Mouse (Mus musculus): Measurements from ENCODE around the gene Tceal5. TPM values are rescaled to one million over a fixed set of nuclear protein-coding genes. Genes with fewer than 3 reads are reported as not detected.
A peak's percentile ranks its signal among the peaks of the same experiment; 100 is the strongest.
"Not testable (repeated sequence)": the region's sequence is repeated elsewhere in the genome, so short reads cannot be mapped to it uniquely, and the experiment has no call there.

The Tceal5 gene
- not detected for polyA plus RNA-seq (2017; shearing (Covaris generic))

DNA sequence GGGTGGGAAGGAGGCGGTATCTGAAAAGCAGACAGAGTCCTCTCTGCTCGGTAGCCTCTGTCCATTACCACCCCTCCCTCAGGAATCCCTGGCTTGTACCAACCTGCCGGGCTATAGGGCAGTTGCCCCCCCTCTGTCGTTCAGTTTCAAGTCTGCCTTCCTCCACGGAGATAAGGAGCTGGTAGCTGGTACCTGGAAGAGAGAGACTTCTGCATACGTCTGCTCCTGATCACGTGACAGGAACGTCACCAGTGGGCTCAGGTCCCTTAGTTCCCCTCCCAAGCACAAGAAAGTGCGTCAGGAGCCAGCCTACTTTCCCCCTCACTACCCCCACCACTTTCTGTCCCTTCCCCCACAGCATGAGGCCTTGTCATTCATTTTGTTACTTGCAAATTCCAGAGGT is at the start of gene Tceal5:
TSS of gene Tceal5 (minus strand) at position 213 of the 403 bp plus-strand sequence.
- no peak for ATAC-seq

DNA sequence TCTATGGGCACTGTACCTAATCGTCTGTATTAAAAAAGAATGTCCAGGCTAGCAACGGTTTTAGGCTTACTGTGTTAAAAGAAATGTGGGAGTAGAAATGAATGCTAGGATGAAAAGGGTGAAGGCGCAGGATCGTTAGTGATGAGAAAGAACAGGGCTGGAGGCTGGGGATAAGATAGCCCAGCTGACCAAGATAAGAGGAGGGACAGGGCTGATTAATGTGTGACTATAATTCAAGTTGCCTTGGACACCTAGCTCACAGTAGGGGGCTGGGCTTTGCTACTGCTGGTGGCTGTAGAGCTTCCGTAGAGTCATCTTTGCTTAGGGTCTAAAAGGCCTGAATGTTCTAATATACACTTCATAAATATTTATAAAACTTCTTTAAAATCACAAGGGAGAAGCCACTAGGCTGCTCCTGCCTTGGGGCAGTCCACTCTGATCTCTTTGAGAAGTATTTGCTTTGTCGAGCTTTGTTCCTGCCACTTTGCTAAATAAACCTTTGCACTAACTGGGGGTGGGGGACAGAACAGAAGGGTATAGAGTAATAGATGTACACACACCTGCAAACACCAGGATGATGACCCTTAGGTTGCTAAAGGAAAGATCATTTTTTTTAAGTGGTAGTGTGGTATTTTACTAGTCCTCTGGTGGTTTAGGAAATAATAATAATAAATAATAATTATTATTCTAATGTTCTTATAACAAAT is 48.5 kb upstream of the Tceal5 start:
- ATAC-seq: no peak

DNA sequence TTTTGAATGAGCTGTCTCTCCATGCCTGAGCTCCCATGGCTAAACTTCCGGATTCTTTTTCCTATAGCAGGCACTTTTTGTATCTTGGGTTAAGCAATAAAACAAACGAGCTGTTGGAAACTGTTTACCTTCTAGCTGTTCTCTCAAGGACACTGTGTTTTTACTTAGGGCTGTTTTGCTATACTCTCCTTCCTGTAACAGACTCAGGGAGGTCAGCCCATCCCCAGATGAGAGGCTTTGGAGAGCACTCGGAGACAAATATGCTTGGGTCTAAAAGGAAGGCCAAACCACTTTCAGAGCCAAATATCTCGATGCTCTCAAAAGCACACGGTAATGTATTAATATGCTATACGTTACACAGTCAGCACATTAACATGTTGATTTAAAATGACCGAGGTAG is 46.0 kb upstream of the Tceal5 start:
- no peak for ATAC-seq

DNA sequence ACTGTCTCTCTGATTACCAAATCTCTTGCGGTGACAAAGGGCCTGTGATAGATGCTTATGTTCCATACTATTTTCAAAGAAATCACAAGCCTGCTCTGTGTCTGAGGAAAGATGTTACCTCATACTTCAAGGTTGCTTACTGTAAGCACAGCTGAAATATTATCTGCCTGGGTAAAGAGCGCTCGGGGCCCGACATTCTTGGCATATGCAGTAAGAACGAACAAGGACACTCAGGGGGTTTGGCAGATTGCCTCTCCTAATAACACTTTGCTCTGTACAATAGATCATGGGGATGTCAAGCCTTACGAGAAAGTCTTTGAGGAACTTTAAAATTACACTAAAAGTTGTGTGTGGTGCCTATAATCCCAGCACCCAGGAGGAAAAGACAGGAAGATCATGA is 45.1 kb upstream of the Tceal5 start:
- no peak for ATAC-seq

DNA sequence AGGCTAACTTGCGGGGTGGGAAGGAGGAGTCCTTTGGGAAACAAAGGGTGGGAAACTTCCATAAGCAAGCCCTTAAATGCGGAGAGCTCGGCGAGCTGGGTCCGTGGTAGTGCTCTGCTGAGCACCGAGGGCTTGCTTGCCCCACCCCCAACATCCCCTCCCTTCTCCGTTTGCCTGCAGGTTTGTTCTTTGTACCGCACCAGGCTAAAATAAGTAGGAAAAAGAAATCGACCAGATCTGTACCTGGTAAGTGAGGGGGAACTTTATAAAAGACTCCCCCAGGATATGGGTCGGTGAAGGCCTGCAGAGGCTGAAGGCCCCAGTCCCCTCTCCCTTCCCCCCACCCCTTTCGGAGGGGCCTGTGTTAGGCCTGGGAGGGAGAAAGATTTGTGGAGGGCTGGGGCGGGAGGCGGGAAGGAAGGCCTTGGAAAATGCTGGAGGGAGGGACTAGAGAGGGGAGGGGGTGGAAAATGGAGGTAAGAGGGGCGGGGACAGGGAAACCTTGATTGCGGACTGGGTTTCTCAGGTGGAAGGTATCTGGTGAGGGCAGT is 41.9 kb upstream of the Tceal5 start:
- ATAC-seq: no peak

DNA sequence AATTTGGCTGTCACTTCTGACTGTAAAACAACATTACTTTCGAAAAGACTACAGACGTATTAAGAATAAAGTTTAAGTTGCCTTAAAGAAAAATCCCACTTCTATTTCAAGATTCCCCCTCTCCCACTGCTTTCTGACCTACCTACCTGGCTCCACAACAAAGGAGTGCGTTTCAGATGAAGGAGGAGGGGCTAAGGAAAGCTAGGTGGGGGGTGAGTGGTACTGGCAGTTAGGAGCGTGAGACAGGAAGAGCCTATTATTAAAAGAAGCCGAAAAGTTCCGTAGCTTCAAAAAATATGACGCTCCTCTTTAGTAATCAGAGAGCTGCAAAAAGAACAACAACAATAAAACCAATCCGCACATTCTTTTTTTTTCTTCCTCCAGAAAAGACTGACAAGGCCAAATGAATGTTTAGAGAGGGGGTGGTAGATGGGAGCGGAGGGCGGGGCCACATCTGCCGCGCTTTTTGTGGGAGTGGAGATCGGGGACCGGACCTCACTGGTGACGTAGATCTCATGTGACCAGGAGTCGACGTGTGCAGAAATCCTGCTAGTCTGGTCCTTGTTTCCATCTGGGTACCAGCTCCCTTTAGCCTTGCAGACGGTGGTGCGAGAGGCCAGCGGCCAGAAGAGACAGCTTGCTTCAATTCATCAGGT is 41.0 kb upstream of the Tceal5 start, which contains the start of gene Tceal9:
TSS of gene Tceal9 (plus strand) at position 506 of the 656 bp plus-strand sequence.
- peak; percentile 89 for ATAC-seq

DNA sequence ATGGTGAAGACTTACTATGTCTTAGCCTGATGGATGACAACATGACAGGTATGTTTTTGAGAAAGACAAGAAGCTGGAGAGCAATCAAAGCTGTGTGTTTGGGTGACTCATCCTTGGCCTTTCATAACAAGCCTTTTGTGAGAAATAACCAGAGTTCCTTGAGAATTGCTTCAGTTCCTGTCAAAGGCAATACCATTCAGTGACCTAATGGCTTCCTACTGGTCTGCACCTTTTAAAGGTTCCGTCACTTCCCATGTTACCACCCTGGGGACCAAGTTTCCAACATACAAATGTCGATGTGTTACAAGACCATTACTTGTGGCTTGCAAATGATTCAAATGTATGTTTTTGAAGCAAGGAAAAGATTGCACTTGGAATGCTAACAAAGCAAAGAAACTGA is 39.5 kb upstream of the Tceal5 start:
- ATAC-seq: no peak

DNA sequence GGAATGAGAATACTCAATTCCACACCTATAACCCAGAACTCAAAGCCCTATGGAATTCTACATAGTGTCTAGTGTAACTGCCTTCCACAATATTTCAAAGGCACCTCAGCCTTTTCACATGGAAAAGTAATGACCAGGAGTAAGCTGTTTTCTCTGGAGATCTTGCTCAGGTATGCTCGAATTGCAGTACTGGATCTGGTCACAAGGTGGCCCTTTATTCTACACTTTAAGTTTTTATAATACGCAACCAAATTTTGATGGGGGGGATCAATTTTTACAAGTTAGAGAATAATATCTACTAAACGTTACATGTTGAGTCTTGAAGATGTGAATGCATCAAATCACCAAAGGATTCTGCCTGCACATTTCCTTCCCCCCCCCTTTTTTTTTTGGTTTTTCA is 34.4 kb upstream of the Tceal5 start:
- peak; percentile 58 for ATAC-seq

DNA sequence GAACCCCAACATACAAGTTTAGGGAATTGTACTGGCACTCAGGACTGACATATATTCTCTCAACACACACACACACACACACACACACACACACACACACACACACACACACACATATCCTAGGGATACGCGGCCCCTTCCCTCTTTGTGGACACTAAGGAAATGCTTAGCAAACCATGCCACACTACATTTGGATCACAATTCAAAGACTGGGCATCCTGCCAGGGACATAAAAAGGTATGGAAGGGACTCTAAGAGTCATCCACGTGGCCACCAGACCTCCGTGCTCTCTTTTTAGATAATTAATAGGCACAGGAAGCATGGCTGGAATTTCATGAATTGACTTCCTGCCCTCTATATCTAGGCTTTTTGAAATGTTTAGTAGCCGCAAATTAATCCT is 24.1 kb upstream of the Tceal5 start:
- ATAC-seq: no peak

DNA sequence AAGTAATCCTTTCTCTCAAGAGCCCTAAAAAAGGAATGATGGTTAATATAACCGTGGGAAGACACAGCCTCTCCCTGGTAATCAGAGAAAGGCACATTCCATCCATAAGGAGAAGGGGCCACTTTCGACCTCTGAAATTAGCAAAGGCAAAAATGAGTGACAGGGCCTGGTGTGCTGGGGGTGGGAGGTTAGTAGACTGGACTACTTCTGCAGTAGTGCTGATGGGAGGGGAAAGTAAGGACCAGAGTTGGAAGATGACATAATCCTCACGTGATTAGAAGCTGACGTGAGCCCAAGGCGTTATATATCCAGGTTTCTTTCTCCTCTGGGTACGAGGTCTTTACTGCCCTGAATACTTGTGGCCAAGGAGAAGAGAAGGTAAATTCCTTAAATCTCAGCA is 20.0 kb upstream of the Tceal5 start:
- ATAC-seq: no peak

DNA sequence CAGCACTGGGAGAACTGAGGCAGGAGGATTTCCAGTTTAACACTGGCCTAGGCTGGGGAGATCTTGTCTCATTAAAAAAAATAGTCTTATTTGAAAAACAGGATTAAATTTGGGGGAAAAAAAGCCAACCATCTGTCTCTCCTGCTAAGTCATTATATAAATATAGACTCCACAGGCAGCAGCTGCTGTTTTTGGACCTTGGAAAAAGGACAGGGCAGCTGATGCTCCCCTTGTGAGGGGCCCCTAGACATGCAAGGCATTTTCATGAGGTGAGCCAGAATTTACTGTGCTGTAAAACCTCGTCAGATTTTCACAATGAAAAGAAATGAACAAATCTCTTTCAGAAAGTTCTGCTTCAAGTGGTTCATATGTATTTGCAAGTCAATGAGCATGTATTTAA is 12.6 kb upstream of the Tceal5 start:
- no peak for ATAC-seq

DNA sequence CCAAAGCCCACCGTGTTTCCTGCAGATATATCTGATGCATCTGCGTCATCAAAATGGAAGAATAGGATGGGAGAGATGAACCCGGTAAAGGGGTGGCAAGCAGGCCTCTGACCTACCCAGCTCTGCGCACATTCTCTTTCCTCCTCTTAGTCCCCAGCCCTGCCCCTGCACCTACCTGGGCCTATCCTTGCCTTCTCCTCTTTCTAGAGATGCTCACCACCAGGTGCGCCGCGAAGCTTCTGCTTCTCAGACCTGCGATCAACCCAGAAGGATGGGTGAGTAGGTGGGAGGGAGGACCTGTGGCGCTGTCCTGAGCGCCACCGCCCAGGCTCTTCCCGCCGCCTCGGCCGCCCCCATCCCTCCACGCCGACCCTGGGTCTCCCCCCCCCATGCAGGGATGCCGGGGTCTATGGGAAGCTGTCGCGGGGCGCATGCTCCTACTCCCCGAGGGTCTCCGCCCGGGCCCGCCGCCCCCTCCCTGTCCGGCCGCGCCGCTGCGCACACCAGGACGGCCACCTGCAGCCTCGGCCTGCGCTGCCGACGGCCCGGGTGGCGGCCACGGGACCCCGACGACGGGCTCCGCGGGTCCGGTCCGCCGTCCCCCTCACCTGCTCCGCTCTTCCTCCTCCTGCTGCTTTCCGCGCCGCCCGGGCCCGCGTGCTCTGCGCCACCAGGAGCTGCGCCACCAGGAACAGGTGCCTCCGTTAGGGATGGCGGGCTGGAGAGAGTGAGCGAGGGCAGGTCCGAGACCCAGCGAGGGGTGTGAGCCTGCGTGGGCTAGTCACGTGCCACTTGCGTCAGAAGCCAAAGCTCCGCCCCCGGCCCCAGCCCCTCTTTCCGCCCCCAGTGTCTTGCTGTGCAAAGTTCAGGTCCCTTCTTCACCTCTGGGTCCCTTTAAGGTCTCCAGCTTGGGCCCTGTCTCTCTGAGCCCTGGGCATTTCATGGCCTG is 11.3 kb upstream of the Tceal5 start, which contains the start of the genes Tceal7 and Bex1:
TSS of gene Tceal7 (plus strand) at position 51 of the 949 bp plus-strand sequence.
TSS of gene Bex1 (minus strand) at position 785 of the 949 bp plus-strand sequence.
- not testable (repeated sequence) for ATAC-seq

DNA sequence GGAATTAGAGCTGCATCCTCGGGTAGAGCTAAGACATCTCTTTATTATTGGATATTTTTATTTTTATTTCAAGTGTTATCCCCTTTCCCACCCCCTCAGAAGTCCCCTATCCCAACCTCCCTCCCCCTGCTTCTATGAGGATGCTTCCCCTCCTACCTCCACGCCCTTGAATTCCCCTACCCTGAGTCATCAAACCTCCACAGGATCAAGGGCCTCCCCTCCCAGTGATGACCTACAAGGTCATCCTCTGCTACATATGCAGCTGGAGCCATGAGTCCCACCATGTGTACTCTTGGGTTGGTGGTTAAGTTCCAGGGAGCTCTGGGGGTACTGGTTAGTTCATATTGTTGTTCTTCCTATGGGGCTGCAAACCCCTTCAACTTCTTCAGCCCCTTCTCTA is 9.7 kb upstream of the Tceal5 start:
- no peak for ATAC-seq

DNA sequence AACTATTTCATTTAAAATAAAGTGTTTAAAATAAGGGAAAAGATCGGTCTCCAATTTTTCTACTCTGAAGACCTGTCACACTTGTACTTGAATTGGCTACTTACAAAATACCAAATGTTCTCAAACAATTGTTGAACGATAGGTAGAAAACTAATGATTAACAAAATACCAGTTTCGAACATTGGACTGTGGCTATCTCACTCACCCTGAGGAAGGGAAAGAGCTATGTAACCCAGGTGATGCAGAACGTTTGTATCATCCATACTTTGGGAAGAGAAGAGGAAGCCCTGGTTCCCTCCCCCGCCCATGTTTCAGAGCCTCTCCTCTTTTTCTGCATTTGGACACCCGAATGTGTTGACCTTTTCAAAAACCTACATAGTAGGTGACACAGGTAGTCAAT is 730 bp upstream of the Tceal5 start:
- ATAC-seq: no peak

DNA sequence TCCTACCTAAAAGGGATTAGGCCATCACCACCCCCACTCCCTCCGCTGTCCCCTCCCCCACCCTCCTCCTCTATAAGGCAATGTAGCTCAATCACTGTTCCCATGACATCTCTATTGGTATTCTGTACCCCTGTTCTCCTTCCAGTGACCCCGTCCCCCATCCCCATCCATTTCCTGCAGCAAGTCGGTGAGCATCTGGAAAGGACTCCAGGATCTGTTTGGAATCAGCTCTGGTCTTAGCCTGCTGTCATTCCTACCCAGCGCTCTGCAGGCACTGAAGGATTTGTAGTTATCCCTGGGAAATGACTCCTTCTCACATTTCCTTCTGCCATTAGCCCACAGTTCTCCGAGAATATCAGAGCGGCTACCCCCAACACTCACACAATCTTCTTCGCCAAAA is 419 bp downstream of the Tceal5 start:
- ATAC-seq: no peak

DNA sequence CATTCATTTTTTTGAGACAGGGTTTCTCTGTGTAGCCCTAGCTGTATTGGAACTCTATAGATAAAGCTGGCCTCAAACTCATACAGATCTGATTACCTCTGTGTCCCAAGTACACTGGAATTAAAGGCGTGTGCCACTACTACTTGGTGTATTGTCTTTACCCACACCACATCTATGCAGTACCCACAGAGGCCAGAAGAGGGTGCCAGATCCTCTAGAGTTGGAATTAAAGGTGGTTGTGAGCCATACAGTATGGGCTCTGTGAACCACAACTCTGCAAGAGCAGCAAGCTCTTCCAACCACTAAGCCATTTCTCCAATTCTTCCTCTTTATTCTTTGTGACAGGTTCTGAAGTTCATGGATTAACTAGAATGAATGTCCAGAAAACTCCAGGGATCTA is 6.8 kb downstream of the Tceal5 start:
- no peak for ATAC-seq

DNA sequence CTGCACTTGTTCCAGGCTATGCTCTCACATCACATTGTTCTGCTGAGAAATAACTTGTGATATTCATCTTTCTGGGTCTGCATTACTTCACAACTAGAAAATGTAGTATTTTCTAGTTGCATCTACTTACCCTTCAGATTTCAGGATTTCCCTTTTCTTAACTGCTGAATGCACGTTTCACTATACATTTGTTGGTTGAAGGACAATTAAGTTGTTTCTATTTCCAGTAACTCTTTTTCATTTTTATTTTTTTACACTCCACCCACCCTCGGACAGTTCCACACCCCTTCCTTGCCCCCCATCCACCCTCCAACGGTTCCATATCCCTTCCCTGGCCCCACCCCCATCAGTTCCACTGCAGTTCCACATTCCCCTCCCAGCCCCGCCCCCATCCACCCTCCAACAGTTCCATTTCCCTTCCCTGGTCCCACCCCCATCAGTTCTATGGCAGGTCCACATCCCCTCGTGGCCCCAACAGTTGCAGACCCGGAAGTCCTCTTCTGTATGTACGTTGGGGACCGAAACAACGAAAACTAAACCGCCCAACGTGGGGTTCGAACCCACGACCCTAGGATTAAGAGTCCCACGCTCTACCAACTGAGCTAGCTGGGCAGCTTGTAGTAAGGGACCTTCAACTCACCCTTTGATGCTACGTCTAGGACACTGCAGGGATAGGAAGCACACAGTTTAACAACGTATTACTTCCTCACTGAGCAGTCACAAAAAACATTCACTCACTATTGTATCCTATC is 8.3 kb downstream of the Tceal5 start:
- no peak for ATAC-seq

DNA sequence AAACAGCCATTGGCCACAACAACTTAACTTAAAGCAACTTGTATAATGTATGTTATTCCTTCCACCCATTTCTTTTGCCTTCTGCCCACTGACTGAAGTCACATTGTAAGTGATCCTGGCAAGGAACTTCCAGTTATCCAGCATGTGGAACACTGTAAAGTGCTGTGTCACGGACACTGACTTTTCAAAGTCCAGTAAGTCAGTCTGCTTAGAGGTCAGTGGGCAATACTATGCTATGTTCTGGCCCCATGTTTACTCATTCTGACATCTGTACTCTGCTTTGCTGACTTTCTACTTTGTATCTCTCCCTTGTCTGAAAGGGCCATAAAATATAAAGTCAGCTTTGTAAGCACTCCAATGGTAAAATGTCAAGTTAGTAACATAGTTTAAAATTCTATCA is 20.6 kb downstream of the Tceal5 start:
- no peak for ATAC-seq

DNA sequence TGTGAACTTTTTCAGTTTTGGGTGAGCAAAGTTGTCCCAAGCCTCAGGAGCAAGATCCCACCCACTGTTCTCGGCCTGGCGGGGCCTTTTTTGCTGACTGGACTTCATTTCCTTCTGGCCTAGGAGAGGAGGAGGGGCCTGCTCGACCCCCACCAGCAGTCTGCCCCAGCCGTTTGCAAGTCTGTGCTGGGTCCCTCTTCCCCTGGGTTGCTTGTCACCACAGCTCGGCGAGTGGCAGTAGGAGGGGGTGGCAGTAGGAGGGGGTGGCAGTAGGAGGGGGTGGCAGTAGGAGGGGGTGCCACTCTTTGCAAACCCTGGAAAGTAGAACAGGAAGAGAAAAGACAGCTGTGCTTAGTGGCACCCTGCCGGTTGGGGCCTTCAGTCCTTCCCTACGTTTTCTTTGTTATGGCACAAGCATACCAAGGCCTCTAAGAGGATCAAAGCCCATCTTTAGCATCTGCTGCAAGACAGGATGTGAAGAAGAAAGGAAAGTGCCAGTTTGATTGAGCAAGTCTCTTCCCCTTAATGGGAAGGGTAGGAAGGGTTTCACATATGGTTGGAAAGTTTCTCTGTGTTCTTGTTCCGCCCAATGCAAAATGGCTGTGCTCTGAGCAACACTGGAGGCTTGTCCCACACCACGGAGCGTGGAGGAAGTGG is 22.7 kb downstream of the Tceal5 start:
- ATAC-seq: no peak

DNA sequence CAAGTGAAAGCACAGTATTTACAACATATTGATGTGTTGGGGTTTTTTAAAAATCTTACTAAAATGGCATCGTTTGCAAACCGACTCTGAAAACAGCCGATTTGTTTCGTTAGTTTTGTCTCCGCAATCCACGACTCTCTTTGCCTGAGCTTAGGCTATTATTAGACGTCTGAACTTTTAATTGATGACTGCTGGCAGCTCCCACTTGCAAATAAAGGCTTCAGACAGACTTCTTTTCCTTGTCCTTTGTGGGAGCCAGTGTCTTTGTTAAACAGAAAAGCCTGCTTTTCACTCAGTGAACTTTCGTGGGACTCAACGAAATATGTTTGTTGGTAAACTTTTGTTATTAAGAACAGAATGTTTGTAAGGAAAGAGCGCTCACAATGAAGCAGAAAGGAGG is 30.9 kb downstream of the Tceal5 start:
- no peak for ATAC-seq

DNA sequence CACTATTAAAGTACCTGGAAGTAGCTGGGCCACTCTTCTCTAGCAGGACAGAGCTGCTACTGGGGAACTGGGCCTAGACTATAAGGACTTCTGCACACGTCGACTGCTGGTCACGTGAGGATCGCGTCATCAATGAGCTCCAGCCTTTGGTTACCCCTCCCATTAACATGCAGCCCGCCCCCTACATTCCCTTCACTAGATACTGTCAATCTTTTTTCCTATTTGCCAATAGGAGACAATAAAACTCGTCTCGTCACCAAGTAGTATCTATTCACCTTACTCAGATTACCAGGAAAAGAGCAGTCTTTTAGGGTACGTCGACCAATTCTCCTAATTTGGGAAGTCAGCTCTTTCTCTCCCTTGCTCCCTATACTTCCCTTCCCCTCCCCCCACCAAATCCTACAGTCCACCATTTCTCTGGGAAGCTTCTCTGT is 31.5 kb downstream of the Tceal5 start, which contains the start of gene Tceal8:
TSS of gene Tceal8 (minus strand) at position 225 of the 434 bp plus-strand sequence.
- ATAC-seq: no peak
